Mouse (Mus musculus) lung, embryonic 14.5 days (tissue): ENCODE data around the gene Gdpgp1. TPM values are rescaled to one million over a fixed set of nuclear protein-coding genes. Genes with fewer than 3 reads are reported as not detected.

ENCODE experiments used
- ATAC-seq: fragments of 200-750 bp; cut with Nextera tagmentation; 2 replicates; pipeline ENCODE4 v1.8.0; 2017; ENCODE audit warnings: mild to moderate bottlenecking, moderate TSS enrichment, moderate library complexity; ENCODE audit not compliant: insufficient read depth
- DNase-seq: peaks from one replicate; pipeline ENCODE4 v3.0.0-alpha.2; 2015
- H3K27ac ChIP-seq: fragments of 300-500 bp; sonication (generic); 2 replicates; pipeline ENCODE4 v1.5.1; 2014; ENCODE audit warnings: low read depth, mild to moderate bottlenecking, moderate library complexity
- H3K27me3 ChIP-seq: fragments of 300-500 bp; sonication (generic); 2 replicates; pipeline ENCODE4 v1.6.1; 2014; ENCODE audit warnings: low read length, control low read depth; ENCODE audit not compliant: insufficient read depth
- H3K36me3 ChIP-seq: fragments of 300-500 bp; sonication (generic); 2 replicates; pipeline ENCODE4 v1.6.1; 2014; ENCODE audit warnings: control low read depth; ENCODE audit not compliant: insufficient read depth
- H3K4me1 ChIP-seq: fragments of 300-500 bp; sonication (generic); 2 replicates; pipeline ENCODE4 v1.6.1; 2014; ENCODE audit warnings: antibody characterized with exemption, control low read depth; ENCODE audit not compliant: insufficient read depth
- H3K4me2 ChIP-seq: fragments of 300-500 bp; sonication (generic); 2 replicates; pipeline ENCODE4 v1.6.1; 2014; ENCODE audit warnings: mild to moderate bottlenecking
- H3K4me3 ChIP-seq: fragments of 300-500 bp; sonication (generic); 2 replicates; pipeline ENCODE4 v1.5.1; 2014; ENCODE audit warnings: low read depth, low read length
- H3K9ac ChIP-seq: fragments of 300-500 bp; sonication (generic); 2 replicates; pipeline ENCODE4 v1.6.1; 2014
- H3K9me3 ChIP-seq: fragments of 300-500 bp; sonication (generic); 2 replicates; pipeline ENCODE4 v1.6.1; 2016; ENCODE audit warnings: low read depth, low read length, control low read depth
- CTCF ChIP-seq: IDR thresholded peaks from 2 replicates; pipeline ENCODE4 v1.5.1; 2016; ENCODE audit warnings: antibody characterized with exemption, low read depth
- WGBS: fragments of 180-500 bp; shearing (Covaris S2); extraction: QIAGEN DNeasy Blood & Tissue Kit; methylation state at CpG from one replicate; pipeline ENCODE4 v1.1.7; 2014; 5-methylcytosine and 5-hydroxymethylcytosine counted together
- polyA plus RNA-seq: library from polyadenylated mRNA; unstranded; fragments of >200 nt; fragmentation: Nextera tagmentation; extraction: Ambion mirVana; gene quantifications from 2 replicates; pipeline ENCODE4 v1.2.1, GENCODE M21; 2014

Gene Gdpgp1
- polyA plus RNA-seq = 3.9 and 4.0 TPM in 2 replicates

- peak within 1 kb of the TSS; percentile 56 for H3K9ac ChIP-seq
- peak within 1 kb of the TSS; percentile 67 for H3K27ac ChIP-seq
- peak within 1 kb of the TSS; percentile 97 for H3K4me2 ChIP-seq
- H3K27me3 ChIP-seq = no peaks in the 10 kb centered on the region
- no peak for TF ChIP-seq CTCF
- peak within 1 kb of the TSS; percentile 66 for H3K4me3 ChIP-seq
- H3K36me3 ChIP-seq = peaks cover 9% of the 10 kb centered on the region; the same call in 1 of the 2 replicates
- H3K9me3 ChIP-seq = no peaks in the 10 kb centered on the region
- under 1% methylated on average over 56 of the region's 56 CpGs for WGBS
- H3K4me1 ChIP-seq = 0 out of 2 replicates have a peak, but pooled peaks cover 3% of the 10 kb centered on the region
- DNase-seq (peak; percentile 99), ATAC-seq (peak; percentile 99)
These were observed at the start of gene Gdpgp1, which contains the start of gene Cib1 for GRCm38 (mm10) chr7:80232489-80233029. Gdpgp1 (plus strand) TSS chr7:80232865. Cib1 (minus strand) TSS chr7:80232813.

GRCm38 (mm10) chr7:80183466-80183865 lies 49.2 kb upstream of the Gdpgp1 start:
- Histone ChIP-seq H3K4me2 (no peak overlapping the region), H3K27ac (no peak overlapping the region), H3K4me3 (no peak overlapping the region), H3K36me3 (no peaks in the 10 kb centered on the region), H3K27me3 (no peaks in the 10 kb centered on the region), H3K4me1 (peaks cover 9% of the 10 kb centered on the region; the same call in 1 of the 2 replicates), H3K9ac (no peak overlapping the region), H3K9me3 (no peaks in the 10 kb centered on the region)
- ATAC-seq = no peak
- 88% methylated on average over 1 of the region's 1 CpGs for WGBS
- DNase-seq = no peak
- no peak for TF ChIP-seq CTCF

GRCm38 (mm10) chr7:80183969-80184368 lies 48.7 kb upstream of the Gdpgp1 start:
- Histone ChIP-seq H3K36me3 (no peaks in the 10 kb centered on the region), H3K4me3 (no peak overlapping the region), H3K9ac (no peak overlapping the region), H3K27ac (no peak overlapping the region), H3K27me3 (no peaks in the 10 kb centered on the region), H3K4me1 (peaks cover 9% of the 10 kb centered on the region; the same call in 1 of the 2 replicates), H3K4me2 (no peak overlapping the region), H3K9me3 (no peaks in the 10 kb centered on the region)
- DNase-seq = no peak
- no peak for ATAC-seq
- TF ChIP-seq CTCF = no peak
- WGBS = 65% methylated on average over 5 of the region's 5 CpGs

- Histone ChIP-seq H3K9ac (no peak overlapping the region), H3K27me3 (no peaks in the 10 kb centered on the region), H3K4me1 (peaks cover 9% of the 10 kb centered on the region; the same call in 1 of the 2 replicates), H3K27ac (no peak overlapping the region), H3K36me3 (no peaks in the 10 kb centered on the region), H3K4me3 (no peak overlapping the region), H3K4me2 (no peak overlapping the region), H3K9me3 (no peaks in the 10 kb centered on the region)
- DNase-seq = no peak
- 21% methylated on average over 4 of the region's 4 CpGs for WGBS
- no peak for TF ChIP-seq CTCF
- ATAC-seq = no peak
These were observed 48.1 kb upstream of the Gdpgp1 start for GRCm38 (mm10) chr7:80184551-80184950.

- Histone ChIP-seq H3K27ac (no peak overlapping the region), H3K9ac (no peak overlapping the region), H3K9me3 (no peaks in the 10 kb centered on the region), H3K4me3 (no peak overlapping the region), H3K36me3 (no peaks in the 10 kb centered on the region), H3K27me3 (no peaks in the 10 kb centered on the region), H3K4me1 (peaks cover 9% of the 10 kb centered on the region; the same call in 1 of the 2 replicates), H3K4me2 (no peak overlapping the region)
- 56% methylated on average over 6 of the region's 6 CpGs for WGBS
- TF ChIP-seq CTCF = no peak
- ATAC-seq (no peak), DNase-seq (no peak)
These were observed 47.7 kb upstream of the Gdpgp1 start for GRCm38 (mm10) chr7:80184968-80185367.

GRCm38 (mm10) chr7:80186021-80186420 lies 46.6 kb upstream of the Gdpgp1 start:
- Histone ChIP-seq H3K4me1 (peaks cover 9% of the 10 kb centered on the region; the same call in 1 of the 2 replicates), H3K4me2 (peak overlapping the region; percentile 85), H3K27me3 (no peaks in the 10 kb centered on the region), H3K4me3 (peak overlapping the region; percentile 57), H3K27ac (peak overlapping the region; percentile 67; the same call in 1 of the 2 replicates), H3K36me3 (no peaks in the 10 kb centered on the region), H3K9me3 (no peaks in the 10 kb centered on the region), H3K9ac (peak overlapping the region; percentile 54)
- 10% methylated on average over 8 of the region's 8 CpGs for WGBS
- no peak for TF ChIP-seq CTCF
- DNase-seq (no peak), ATAC-seq (no peak; the same call in 1 of the 2 replicates)

- Histone ChIP-seq H3K27me3 (no peaks in the 10 kb centered on the region), H3K4me2 (peak within 1 kb of the TSS; percentile 85), H3K27ac (peak within 1 kb of the TSS; percentile 67; the same call in 1 of the 2 replicates), H3K9ac (peak within 1 kb of the TSS; percentile 54), H3K4me3 (peak within 1 kb of the TSS; percentile 57), H3K36me3 (no peaks in the 10 kb centered on the region), H3K9me3 (no peaks in the 10 kb centered on the region), H3K4me1 (peaks cover 12% of the 10 kb centered on the region)
- DNase-seq (peak; percentile 85), ATAC-seq (peak; percentile 94)
- WGBS = under 1% methylated on average over 51 of the region's 51 CpGs
- peak; percentile 39; the same call in 1 of the 2 replicates for TF ChIP-seq CTCF
These were observed 46.0 kb upstream of the Gdpgp1 start, which contains the start of gene Sema4b for GRCm38 (mm10) chr7:80186531-80187296. Sema4b (plus strand) TSS chr7:80186841.
